Mouse (Mus musculus) megakaryocyte progenitor cell, adult 5-6 weeks (primary cell): ENCODE data around the gene Efcab9. TPM values are rescaled to one million over a fixed set of nuclear protein-coding genes. Genes with fewer than 3 reads are reported as not detected.
A peak's percentile ranks its signal among the peaks of the same experiment; 100 is the strongest.

Source experiments
- ATAC-seq: replicated peaks from 2 replicates; pipeline ENCODE4 v1.8.0; 2016; ENCODE audit warnings: mild to moderate bottlenecking, moderate TSS enrichment, inconsistent platforms; ENCODE audit not compliant: poor library complexity
- total RNA-seq, 2 experiments: library from RNA; stranded (forward) in 1 of 2; stranded (reverse) in 1 of 2; fragments of 157-497, 149-512 nt in 1 of 2; fragments of 200-1000 nt in 1 of 2; gene quantifications; 2 replicates each; pipeline versions ENCODE4 v1.2.3 to v1.2.4; 2015 to 2017

The Efcab9 gene
- total RNA-seq (2015) (1.7 TPM in 1 of 2 replicates, not detected in the other), total RNA-seq (2017) (0.50 and 1.2 TPM in 2 replicates)

DNA sequence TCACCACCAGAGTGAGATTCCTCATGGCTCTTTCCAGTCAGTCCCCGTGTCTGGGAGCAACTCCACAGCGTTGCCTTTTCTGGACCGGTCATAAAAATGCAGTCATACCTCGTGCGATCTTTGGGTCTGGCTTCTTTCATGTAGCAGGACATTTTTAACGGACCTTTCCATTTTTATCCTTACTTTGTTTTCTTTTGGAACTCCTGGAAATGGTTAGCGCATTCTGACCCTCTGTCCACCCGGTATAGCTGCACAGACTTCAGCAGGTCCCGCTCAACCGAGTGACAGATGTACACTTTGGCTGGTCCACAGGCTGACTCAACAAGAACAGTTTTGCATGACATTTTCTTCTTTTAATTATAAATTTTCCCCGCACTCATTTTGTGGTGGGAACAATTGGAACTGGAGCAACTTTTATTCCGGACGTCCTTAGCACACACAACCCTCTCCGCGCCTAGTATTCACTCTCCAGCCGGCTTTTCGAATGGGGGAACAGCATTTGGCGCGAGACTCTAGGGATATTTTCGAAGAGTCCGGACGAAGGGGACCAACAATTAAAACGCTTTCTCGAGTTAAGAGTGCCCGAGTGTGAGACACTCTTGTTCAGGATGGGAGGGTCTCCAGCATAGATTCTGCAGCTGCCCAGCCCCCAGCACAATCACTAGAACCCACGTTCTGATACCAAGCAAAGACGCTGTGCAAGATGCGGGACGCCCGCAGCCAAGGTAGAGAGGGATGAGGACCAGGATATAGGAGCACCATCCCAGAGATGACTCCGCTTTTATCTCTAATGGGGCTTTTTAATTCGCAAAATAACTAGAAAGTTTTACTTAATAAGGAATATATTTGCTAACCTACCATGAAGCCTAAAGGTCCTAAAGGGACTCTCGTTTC is at the start of gene Efcab9:
Gene Efcab9, minus strand, starts transcription at position 211 of the 894 bp plus-strand sequence.
- no peak for ATAC-seq

DNA sequence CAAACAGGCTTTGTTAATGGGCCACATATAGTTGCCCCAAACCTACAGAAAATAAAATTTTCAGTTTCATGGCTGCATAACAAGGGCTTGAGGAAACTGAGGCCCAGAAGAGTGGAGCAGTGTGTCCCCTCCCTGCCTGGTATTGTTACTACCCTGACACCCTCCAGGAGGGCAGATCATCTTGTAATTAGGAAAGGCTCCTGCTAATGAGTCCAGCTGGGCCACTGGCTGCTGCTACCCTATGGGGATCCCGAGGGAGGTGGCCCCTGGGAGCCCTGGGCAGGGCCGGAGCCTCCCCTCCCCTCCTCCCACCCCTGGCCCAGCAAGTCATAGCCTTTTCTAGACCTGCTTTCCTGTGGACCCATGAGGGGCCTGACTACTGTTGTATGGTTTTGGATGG is 49.1 kb upstream of the Efcab9 start:
- ATAC-seq, result no peak

DNA sequence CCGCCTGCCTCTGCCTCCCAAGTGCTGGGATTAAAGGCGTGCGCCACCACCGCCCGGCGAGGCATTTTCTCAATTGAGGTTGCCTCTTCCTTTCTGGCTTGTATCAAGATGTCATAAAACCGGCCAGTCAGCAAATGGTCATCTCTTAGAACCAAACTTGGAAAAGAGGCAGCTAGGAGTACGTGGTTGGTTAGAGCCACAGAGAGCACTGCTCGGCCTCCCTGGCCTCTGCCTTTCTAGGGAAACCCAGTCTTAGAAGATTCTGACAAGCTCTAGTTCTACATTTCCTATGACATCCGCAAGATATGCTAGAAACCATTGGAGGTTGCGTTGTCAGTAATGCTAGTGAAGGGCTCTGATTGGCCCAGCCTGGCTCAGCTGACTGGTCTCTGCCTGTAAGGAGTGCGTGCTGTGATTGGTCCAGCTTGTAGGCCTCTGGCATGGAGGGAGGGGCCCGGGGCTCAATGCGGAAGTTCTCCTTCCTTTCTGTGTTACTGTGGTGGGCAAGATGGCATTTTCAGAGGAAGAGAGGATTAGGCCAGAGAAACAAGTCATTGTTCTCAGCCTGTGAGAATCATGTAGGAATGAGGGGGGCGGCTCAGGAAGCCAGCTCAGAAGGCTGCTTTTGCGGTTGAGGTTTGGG is 48.5 kb upstream of the Efcab9 start:
- peak; percentile 98 for ATAC-seq

DNA sequence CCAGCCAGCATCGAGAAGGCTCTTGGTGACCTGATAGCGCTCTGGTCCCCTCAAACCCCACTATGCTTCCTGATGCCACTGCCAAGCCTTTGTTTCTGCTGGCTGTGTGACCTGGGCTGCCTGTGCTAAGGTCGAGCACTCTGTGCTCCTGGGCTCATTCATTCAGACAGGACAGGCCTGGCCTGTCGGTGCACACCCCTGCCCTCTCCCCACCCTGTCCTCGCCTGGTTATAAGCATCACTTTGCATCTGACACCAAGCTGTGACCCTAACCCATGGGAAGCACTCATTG is 44.8 kb upstream of the Efcab9 start:
- no peak for ATAC-seq

DNA sequence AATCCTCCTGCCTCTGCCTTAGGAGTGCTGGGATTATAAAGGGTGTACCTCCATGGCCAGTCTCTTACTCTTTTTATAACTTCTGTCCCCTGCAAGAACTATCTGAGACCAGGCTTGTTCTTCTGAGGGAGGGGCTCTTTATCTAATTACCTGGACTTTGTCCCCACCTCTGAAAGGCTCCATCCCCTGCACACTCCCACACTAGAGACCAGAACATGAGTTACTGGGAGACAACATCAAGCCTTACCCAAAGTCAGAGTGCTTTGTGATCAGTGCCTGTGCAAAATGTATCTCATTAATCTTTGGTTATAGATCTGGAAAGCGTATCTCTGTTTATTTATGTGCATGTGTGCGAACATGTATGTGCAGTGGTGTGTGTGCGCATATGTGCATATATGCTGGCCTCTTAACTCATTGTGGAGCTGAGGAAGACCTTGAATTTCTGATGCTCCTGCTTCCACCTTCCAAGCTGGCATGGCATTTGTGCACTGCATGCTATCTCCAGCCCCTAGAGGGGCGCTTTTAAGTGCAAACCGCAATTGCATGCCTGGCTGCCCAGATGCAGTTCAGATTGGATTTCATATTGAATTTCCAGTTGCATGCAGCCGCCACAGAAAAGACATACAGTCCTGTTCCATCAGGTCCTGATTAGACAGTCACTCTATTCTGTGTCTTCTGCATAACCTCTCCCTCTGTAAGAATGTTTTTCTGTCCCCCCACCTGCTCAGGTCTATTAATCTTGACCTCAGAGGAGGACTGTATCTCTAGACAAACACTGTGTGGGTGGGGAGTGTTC is 44.3 kb upstream of the Efcab9 start:
- no peak for ATAC-seq

DNA sequence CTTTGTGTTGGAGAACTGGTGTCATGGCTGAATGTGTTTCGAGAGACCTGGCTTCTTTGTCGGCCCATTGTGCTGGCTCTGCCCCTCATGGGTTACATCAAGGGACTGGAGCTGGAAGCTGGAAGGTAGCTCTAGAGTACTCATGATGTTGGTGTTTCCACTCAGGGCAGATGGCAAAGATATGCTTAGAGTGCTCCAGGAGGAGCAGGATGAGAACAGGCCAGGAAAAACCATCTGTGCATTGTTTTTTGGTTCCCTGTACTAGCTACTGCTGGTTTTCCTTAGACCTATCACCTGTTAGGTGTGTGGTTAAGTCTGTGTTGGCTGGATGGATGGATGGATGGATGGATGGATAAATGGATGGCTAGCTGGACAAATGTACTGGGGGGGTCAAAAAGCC is 41.8 kb upstream of the Efcab9 start:
- ATAC-seq, result no peak

DNA sequence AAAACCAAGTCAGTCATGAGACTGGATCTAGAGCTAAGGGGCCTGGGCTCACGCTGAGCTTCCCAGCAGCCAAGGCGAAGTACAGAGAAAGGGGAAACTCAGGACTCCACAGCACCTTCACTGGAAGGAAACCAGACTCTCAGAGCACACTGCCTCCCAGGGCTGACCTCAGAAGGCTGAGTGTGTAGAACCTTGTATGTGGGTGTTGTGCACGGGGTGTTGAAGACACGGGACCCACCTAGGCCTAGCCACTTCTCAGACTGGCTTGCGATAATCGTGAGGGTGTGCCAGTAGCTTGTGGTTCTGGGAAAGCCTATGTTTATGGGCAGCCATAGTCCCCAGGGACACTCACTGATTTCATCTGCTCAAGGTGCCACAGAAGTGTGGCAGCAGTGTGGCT is 39.2 kb upstream of the Efcab9 start:
- ATAC-seq, result peak; percentile 48

DNA sequence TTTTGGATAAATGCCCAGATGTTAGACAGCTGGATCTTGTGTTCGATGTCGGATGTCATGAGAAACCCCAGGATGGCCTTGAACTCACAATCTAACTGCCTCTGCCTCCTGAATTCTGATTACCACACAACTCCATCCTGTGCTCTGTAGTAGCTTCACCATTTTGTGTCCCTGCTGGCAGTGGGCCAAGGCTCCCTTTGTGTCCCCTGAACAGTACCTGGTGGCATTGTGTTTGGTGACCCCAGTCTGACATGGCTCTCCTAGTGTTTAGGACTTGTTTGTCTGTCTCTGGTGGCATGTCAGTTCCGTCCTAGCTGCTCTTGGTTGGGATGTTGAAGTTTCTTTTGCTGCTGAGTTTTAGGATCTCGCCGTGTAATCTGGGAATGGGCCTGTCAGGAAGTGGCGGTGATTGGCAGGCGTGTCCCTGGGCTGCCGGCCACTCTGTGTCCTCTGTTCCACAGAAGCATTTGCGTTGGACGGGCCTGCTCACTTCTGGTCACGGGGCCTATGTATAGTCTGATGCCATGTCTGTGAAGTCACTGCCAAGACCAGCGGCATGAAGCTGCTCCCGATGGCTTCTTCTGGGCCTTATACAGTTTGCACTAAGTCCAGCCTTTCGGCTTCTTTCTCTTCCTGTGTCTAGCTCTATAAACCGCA is 36.9 kb upstream of the Efcab9 start:
- ATAC-seq, result no peak

DNA sequence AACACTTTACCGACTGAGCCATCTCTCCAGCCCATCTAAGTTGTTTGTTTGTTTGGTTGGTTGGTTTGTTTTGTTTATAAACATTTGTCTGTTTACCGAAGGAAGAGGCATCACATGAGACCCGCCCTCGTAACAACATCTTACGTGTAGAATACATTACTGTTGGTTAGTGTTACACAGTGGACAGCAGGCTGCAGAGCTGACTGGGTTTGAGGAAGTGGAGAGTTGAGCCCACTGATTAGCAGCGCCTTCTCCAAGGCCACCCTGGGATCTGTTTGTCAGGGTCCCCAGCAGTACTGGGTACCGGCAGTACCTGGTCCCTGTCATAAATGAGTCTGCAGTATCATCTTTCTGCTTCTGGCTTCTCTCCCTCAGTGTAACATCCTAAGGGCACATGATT is 36.2 kb upstream of the Efcab9 start:
- no peak for ATAC-seq

DNA sequence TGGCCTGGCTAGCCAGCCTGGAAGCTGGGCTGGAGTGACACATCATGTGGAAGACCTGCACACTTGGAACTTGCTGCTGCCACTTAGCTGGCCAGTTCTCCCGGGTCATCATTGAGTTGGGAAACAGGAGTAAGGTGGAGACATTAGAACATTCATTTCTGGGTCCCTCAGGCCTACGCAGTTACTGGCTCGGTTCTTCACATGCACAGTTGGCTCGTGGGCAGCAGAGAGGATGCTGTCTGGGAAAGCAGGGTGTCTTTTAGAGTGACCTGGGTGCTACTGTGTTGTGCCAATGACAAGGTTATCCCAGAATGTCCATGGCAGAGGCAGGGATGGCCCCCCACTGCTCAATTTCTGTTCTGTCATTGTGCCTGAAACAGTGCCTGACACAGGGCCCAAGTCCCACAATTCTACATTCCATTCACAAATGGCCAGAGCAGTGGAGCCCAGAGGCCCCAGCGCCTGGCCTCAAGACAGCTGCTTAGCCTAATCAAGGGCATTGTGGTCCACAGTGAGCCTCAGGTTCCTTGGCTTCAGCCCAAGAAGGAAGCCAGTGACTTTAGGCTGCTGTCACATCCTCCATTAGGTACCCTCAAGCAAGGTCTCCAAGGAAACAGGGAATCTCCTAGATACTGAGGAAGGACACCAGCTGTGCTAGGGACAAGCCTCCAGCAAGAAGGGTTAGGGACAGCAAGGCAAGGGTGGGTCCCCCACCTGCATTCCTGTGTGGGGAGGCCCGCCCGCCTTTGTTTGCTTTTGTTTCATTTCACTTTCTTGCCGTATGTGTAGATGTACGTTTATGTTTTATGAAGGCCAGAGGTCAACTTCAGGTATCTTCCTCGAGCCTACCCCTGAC is 35.3 kb upstream of the Efcab9 start:
- ATAC-seq, result no peak

DNA sequence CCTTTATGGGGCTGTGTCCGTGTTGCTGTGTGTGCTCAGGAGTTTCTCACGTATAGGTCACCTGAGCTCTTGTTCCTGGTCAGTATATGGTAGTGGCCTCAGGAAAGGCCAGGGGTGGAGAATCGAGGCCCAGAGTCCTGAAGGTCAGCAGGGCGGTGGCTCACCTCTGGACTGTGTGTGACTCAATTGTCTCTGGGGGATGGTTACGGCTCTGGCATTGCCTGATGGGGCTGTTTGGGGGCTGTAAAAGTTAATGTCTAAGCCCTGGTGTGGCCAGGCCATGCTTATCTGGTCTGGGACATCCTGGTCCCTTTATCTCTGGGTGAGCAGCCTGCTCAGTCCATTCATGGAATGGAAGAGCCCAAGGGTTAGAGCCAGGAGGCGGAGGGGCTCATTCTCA is 34.3 kb upstream of the Efcab9 start:
- ATAC-seq, result no peak

DNA sequence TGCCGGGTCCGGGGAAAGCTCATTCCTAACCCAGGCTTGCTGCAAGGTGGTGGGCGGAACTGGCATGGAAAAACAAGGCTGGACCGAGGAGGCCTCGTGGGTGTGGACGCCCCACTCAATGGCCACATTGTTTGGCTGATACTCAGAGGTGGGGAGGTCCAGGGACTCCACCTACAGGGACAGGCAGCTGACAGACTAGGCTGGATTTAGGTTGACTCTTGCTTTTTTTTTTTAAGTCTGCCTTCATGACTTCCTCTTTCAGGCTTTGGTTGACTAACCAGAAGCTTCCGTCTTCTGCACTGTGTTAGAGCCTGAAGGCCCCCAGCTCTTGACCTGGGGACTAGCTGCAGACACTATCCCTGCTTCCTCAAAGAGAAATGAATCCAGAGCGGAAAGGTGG is 33.2 kb upstream of the Efcab9 start:
- ATAC-seq, result peak; percentile 79

DNA sequence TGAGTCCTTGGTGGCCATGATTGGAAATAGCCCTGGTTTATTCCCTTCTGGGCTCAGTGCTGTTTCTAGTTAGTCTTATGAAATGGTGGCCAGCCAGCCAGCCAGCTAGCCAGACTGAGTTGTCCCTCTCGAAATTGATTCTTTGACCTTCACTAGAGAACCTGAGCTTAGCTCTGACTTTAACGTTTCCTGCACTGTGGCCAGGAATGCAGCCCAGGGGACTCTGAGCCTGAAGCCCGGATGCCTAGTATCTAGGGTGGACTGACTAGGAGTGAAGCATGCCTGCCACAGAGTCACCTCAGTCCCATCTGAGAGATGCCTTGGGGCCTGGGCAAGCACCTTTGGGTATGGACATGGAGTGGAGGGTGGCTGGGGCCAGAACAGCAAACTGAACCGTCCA is 32.7 kb upstream of the Efcab9 start:
- ATAC-seq, result no peak

DNA sequence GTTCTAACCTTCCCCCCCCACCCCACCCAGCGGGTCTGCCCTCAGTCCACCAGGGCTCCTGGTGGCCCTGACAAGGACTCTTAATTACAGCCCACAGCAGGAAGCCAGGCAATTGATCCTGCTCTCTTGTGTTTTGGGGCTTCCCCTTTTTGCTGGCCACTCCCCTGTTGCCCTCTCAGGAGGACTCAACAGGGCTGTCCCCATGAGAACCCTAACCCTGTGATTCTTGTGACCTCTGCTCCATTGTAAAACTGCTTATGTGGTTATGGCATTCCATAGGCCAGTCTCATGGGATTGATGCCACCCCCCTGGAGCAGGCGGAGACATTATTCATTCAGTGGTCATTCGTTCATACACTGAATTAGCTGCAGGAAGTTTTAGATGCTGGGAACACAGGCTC is 31.8 kb upstream of the Efcab9 start:
- peak; percentile 51 for ATAC-seq

DNA sequence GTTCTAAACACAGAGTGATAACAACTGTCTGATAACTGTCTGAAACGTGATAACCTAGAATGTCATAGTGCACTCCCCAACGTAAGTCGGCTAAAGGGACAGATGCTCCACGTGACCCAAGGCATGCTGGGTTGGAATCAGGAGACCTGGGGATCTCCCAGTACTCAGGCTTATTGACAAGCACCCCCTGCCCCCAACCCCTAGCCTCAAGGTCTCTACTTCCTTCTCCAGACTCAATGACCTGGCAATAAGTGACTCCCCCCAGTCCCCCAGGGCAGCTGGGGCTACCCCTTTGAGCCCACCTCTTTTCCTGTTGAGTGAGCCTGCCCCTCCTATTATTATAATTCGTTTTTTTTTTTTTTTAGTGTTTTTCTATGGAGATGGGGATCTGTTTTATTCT is 30.8 kb upstream of the Efcab9 start:
- ATAC-seq, result no peak

DNA sequence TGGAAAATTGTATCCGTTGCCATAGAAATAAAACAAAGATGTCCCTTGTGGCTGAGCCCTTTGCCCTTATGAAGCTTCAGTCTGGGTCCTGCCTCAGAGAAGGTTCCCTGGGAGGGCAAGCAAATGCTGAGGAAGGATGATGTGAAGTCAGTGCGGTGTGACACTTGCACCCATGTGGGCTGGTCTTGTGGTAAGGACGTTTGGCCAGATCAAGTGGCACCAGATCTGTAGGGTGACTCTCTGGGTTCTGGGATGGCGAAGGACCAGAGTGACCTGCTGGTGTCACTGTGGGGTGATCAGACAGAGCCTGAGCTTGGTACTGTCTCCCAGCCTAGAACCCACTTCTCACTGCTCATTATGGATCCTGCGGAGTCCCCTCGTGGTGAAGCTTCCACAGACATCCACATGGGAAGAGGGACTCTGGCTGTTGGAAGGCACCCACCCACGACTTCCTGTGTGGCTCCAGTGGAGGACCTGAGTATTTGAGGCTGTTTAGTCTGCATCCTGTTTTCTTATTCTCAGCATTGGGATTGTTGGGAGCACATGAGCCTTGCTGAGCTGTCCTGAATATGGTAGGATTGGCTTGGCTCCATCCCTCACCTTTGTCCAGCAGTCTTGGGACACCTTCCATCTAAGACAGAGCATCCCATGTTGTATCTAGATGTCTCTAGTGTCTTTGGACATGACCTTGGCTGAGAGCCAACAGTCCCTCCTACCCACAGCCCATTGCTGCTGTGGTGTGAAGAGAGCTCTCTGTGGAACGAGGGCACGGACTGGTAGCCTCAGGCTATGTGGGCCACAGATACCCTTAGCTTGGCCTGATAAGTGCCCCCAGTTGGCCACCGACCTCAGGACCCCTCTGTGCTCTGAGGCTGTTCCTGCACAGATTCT is 29.8 kb upstream of the Efcab9 start:
- peak; percentile 19 for ATAC-seq

DNA sequence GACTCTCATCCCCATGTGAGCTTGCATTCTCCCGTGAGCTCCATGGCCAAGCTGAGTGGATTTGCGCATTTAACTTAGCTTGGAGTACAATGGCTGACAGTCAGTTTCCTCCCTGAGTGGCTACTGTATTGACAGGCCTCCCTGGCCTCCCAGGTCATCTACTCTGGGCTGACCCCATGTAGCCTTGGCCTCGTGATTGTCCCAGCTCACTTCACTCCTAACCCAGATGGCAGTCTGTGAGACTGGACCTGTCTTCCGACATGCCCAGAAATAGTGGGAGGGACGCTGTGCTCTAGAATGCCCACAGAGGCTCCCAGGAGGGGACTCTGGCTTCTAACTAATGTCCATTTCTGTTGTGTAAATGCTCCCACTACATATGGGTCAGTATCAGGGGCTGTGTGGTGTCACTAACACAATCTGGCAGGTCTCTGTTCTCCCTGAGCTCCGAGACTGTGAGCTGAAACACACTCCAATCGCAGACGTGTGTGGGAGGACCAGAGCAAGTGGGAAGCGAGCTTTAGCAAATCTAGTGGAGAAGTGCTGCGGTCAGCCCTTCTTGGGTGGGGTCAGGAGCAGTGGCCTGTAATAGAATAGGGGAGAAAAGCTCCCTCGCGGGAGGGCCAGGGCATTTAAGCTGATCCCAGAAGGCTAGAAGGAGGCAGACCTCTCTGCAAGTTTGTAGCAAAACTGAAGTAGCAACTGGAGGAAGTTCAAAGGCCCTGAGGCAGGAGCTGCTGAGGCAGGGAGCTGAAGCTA is 28.3 kb upstream of the Efcab9 start:
- no peak for ATAC-seq

DNA sequence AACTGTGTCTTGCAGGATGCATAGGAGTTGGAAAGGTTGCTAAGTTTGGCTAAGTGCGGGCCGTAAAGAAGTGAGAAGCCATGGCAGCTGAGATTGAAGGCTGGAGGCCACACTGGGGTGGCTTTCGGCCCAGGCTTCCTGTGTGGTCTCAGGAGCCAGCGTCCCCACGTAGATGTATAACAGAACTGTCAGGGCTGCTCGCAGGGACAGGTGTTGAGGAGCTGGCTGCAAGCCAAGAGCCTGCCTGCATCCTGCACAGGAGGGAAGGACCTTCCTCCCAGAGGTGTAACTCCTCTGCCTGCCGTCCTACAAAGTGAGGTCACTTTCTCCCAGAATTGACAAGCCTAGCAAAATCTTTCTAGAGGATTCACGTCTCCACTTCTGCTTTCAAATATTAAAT is 26.8 kb upstream of the Efcab9 start:
- peak; percentile 40 for ATAC-seq

DNA sequence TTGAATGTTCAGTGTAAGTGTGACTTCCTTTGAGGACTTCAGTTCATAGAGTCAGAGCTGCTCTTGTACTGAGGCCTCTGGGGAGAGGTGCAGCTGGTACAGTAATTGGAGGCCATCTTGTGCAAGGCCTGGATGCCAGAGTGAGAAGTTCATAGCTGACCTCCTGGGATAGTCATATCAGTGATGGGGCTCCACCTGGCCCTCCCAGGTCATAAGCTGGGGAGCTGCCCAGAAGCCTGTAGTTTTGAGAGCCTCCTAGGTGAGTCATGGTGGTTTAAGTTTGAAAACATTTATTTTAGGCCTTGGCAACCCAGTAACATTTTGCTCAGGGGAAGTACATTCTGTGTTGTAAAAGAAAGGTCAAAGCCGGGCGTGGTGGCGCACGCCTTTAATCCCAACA is 26.1 kb upstream of the Efcab9 start:
- no peak for ATAC-seq
